Mouse (Mus musculus) forebrain, embryonic 16.5 days (tissue): ENCODE results near the gene Ppp3ca. TPM values are rescaled to one million over a fixed set of nuclear protein-coding genes. Genes with fewer than 3 reads are reported as not detected.

Source experiments
- ATAC-seq: fragments of 200-750 bp; cut with Nextera tagmentation; 2 replicates; pipeline ENCODE4 v1.8.0; 2017; ENCODE audit warnings: mild to moderate bottlenecking, moderate library complexity
- H3K27ac ChIP-seq: fragments of 300-500 bp; sonication (generic); 2 replicates; pipeline ENCODE4 v1.5.1; 2014; ENCODE audit warnings: low read length, control low read depth
- H3K27me3 ChIP-seq: fragments of 300-500 bp; sonication (generic); replicated peaks from 2 replicates; pipeline ENCODE4 v1.6.1; 2014; ENCODE audit warnings: low read length; ENCODE audit not compliant: control insufficient read depth, insufficient read depth
- H3K36me3 ChIP-seq: fragments of 300-500 bp; sonication (generic); 2 replicates; pipeline ENCODE4 v1.6.1; 2014; ENCODE audit not compliant: control insufficient read depth, insufficient read depth
- H3K4me1 ChIP-seq: fragments of 300-500 bp; sonication (generic); replicated peaks from 2 replicates; pipeline ENCODE4 v1.6.1; 2014; ENCODE audit warnings: low read length; ENCODE audit not compliant: control insufficient read depth, insufficient read depth
- H3K4me2 ChIP-seq: fragments of 300-500 bp; sonication (generic); 2 replicates; pipeline ENCODE4 v1.6.1; 2014; ENCODE audit warnings: mild to moderate bottlenecking, low read length, control low read depth
- H3K4me3 ChIP-seq: fragments of 300-500 bp; sonication (generic); replicated peaks from 2 replicates; pipeline ENCODE4 v1.5.1; 2014; ENCODE audit warnings: mild to moderate bottlenecking, low read length, control low read depth
- H3K9ac ChIP-seq: fragments of 300-500 bp; sonication (generic); replicated peaks from 2 replicates; pipeline ENCODE4 v1.6.1; 2014; ENCODE audit warnings: low read depth, low read length, control low read depth
- H3K9me3 ChIP-seq: fragments of 300-500 bp; sonication (generic); 2 replicates; pipeline ENCODE4 v1.6.1; 2016; ENCODE audit warnings: low read length; ENCODE audit not compliant: control insufficient read depth
- WGBS: fragments of 180-500 bp; shearing (Covaris S2); extraction: QIAGEN DNeasy Blood & Tissue Kit; methylation state at CpG from one replicate; pipeline ENCODE4 v1.1.7; 2014; 5-methylcytosine and 5-hydroxymethylcytosine counted together
- polyA plus RNA-seq: library from polyadenylated mRNA; unstranded; fragments of >200 nt; fragmentation: Nextera tagmentation; extraction: Ambion mirVana; gene quantifications from 2 replicates; pipeline ENCODE4 v1.2.1, GENCODE M21; 2015

Ppp3ca gene
- polyA plus RNA-seq, 1 experiment from 2014 or later: 144 TPM

DNA sequence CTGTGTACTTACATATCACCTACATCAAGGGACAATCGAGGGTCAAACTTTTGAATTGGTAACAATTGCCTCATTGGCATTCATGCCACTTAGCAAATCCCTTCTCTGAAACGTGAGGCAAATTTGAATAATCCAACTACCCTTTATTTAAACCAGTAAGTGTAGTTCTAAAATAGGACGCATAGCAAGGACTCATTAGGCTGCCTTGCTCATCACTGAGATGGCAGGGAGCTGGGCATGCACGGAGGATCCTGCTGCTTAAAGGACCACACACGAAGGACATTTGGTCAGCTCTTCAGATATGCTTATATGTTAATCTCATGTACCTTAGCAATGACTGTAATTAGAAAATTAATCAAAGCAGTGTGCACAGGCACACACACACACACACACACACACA is 204.6 kb downstream of the Ppp3ca start:
- Histone ChIP-seq H3K4me3 (no peak overlapping the region), H3K9ac (no peak overlapping the region), H3K27ac (no peak overlapping the region), H3K27me3 (no peaks in the 10 kb centered on the region), H3K4me2 (no peak overlapping the region), H3K36me3 (no peaks in the 10 kb centered on the region), H3K4me1 (peaks cover 28% of the 10 kb centered on the region), H3K9me3 (no peaks in the 10 kb centered on the region)
- ATAC-seq: 0 out of 2 replicates have a peak, but pooled peaks have one; percentile 13
- 15% methylated on average over 5 of the region's 5 CpGs for WGBS

GRCm38 (mm10) chr3:136887741-136888140 is 217.8 kb downstream of the Ppp3ca start:
- H3K27ac ChIP-seq: no peak overlapping the region
- H3K4me3 ChIP-seq: no peak overlapping the region
- ATAC-seq: no peak
- no peaks in the 10 kb centered on the region; the same call in 1 of the 2 replicates for H3K36me3 ChIP-seq
- WGBS: 88% methylated on average over 9 of the region's 9 CpGs
- no peak overlapping the region for H3K9ac ChIP-seq
- H3K27me3 ChIP-seq: no peaks in the 10 kb centered on the region
- H3K4me1 ChIP-seq: no peaks in the 10 kb centered on the region
- no peak overlapping the region for H3K4me2 ChIP-seq
- no peaks in the 10 kb centered on the region for H3K9me3 ChIP-seq

DNA sequence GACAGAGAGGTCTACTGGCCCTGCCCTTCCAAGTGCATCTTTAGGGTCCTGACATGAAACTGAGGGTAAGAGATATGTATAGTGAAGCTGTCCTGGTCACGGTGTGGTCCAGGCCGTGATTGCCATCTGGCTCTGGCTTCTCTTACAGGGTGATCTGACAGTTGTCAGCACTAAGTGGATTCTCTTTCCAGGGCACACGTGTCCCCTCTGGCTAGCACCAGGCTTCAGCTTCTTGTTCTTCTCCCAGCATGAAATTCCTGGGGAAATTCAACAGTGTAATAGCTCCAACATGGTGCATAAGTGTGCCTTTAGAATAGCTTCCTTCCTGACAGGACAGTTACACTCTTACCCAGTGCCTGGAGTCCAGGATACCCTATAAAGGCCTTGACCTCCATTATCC is 222.2 kb downstream of the Ppp3ca start:
- Histone ChIP-seq H3K4me1 (peaks cover 5% of the 10 kb centered on the region), H3K4me2 (no peak overlapping the region), H3K27ac (no peak overlapping the region), H3K36me3 (no peaks in the 10 kb centered on the region), H3K27me3 (no peaks in the 10 kb centered on the region), H3K9me3 (no peaks in the 10 kb centered on the region), H3K4me3 (no peak overlapping the region), H3K9ac (no peak overlapping the region)
- 72% methylated on average over 3 of the region's 3 CpGs for WGBS
- no peak for ATAC-seq

GRCm38 (mm10) chr3:136893596-136894402 is 223.9 kb downstream of the Ppp3ca start:
- WGBS: 15% methylated on average over 18 of the region's 18 CpGs
- Histone ChIP-seq H3K9me3 (no peaks in the 10 kb centered on the region), H3K4me2 (no peak overlapping the region; the same call in 1 of the 2 replicates), H3K9ac (no peak overlapping the region), H3K4me3 (no peak overlapping the region), H3K4me1 (peaks cover 5% of the 10 kb centered on the region), H3K27ac (peak overlapping the region; percentile 39; the same call in 1 of the 2 replicates), H3K36me3 (no peaks in the 10 kb centered on the region), H3K27me3 (no peaks in the 10 kb centered on the region)
- peak; percentile 66 for ATAC-seq

- H3K27me3 ChIP-seq: no peaks in the 10 kb centered on the region
- H3K4me3 ChIP-seq: no peak overlapping the region
- no peak overlapping the region for H3K9ac ChIP-seq
- H3K4me1 ChIP-seq: peaks cover 5% of the 10 kb centered on the region
- ATAC-seq: no peak
- no peak overlapping the region for H3K27ac ChIP-seq
- H3K9me3 ChIP-seq: no peaks in the 10 kb centered on the region
- H3K36me3 ChIP-seq: no peaks in the 10 kb centered on the region
- H3K4me2 ChIP-seq: no peak overlapping the region
These were observed 225.6 kb downstream of the Ppp3ca start for GRCm38 (mm10) chr3:136895498-136895897.

GRCm38 (mm10) chr3:136896276-136896675 is 226.4 kb downstream of the Ppp3ca start:
- Histone ChIP-seq H3K27ac (no peak overlapping the region), H3K4me3 (no peak overlapping the region), H3K4me2 (no peak overlapping the region), H3K4me1 (peaks cover 5% of the 10 kb centered on the region), H3K9me3 (no peaks in the 10 kb centered on the region), H3K9ac (no peak overlapping the region), H3K27me3 (no peaks in the 10 kb centered on the region), H3K36me3 (no peaks in the 10 kb centered on the region)
- 91% methylated on average over 4 of the region's 4 CpGs for WGBS
- ATAC-seq: no peak

GRCm38 (mm10) chr3:136899744-136900143 is 229.8 kb downstream of the Ppp3ca start:
- 50% methylated on average over 2 of the region's 2 CpGs for WGBS
- H3K27me3 ChIP-seq: no peaks in the 10 kb centered on the region

DNA sequence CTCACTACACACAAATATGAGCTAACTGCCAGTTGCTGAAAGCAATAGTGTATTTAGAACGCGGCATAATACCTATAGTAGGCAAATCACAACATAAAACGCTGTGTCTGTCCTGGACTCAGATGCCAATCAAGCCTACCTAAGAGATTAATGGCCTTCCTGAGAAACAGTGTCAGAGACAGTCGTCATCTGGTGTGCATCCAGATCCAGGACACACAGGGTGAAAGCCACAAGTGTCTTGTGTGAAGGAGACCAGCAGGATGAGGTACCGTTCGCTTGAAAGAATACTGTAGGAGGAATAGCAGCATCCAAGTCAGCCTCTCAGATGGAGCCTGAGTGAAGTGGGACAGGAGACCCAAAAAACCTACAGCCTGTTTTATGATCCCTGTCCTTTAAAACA is 231.1 kb downstream of the Ppp3ca start:
- Histone ChIP-seq H3K4me2 (no peak overlapping the region), H3K27me3 (no peaks in the 10 kb centered on the region), H3K4me1 (no peaks in the 10 kb centered on the region), H3K4me3 (no peak overlapping the region), H3K9ac (no peak overlapping the region), H3K36me3 (peaks cover 7% of the 10 kb centered on the region; the same call in 1 of the 2 replicates), H3K27ac (no peak overlapping the region), H3K9me3 (no peaks in the 10 kb centered on the region)
- ATAC-seq: no peak
- WGBS: 91% methylated on average over 6 of the region's 6 CpGs

More at GRCm38 (mm10) chr3:136899744-136900143, 229.8 kb downstream of the Ppp3ca start:
- H3K9ac ChIP-seq: no peak overlapping the region
- no peaks in the 10 kb centered on the region for H3K9me3 ChIP-seq
- H3K36me3 ChIP-seq: 0 out of 2 replicates have a peak, but pooled peaks cover 7% of the 10 kb centered on the region
- no peak overlapping the region for H3K27ac ChIP-seq
- H3K4me2 ChIP-seq: no peak overlapping the region
- no peak overlapping the region for H3K4me3 ChIP-seq
- no peaks in the 10 kb centered on the region for H3K4me1 ChIP-seq
- no peak for ATAC-seq

GRCm38 (mm10) chr3:136902776-136903175 is 232.9 kb downstream of the Ppp3ca start:
- H3K9me3 ChIP-seq: no peaks in the 10 kb centered on the region
- H3K9ac ChIP-seq: no peak overlapping the region
- H3K27me3 ChIP-seq: no peaks in the 10 kb centered on the region
- no peak for ATAC-seq
- no peak overlapping the region for H3K4me3 ChIP-seq
- peaks cover 7% of the 10 kb centered on the region; the same call in 1 of the 2 replicates for H3K36me3 ChIP-seq
- H3K27ac ChIP-seq: no peak overlapping the region
- H3K4me1 ChIP-seq: no peaks in the 10 kb centered on the region
- WGBS: 96% methylated on average over 18 of the region's 18 CpGs
- H3K4me2 ChIP-seq: no peak overlapping the region
